Mouse (Mus musculus) myocyte (in vitro differentiated cells): ENCODE measurements around the gene Fcmr.

Source experiments
- CEBPB ChIP-seq: IDR thresholded peaks from 2 replicates; pipeline ENCODE4 v1.6.1; 2011; ENCODE audit warnings: mild to moderate bottlenecking, moderate library complexity; ENCODE audit not compliant: poor library complexity, insufficient read depth, severe bottlenecking
- E2F4 ChIP-seq: IDR thresholded peaks from one replicate; pipeline ENCODE4 v1.6.1; 2011; ENCODE audit warnings: mild to moderate bottlenecking, control low read depth, moderate library complexity; ENCODE audit not compliant: insufficient read depth
- MAX ChIP-seq: IDR thresholded peaks from one replicate; pipeline ENCODE4 v1.6.1; 2011; ENCODE audit warnings: low read depth, mild to moderate bottlenecking, control low read depth
- MYOD1 ChIP-seq, 3 experiments: IDR thresholded peaks; one replicate each; pipeline ENCODE4 v1.6.1; 2011; ENCODE audit warnings: control low read depth in 2 of 3, low read depth in 2 of 3, mild to moderate bottlenecking in 2 of 3, moderate library complexity in 1 of 3; ENCODE audit not compliant: insufficient read length in 2 of 3, control insufficient read depth in 1 of 3
- POLR2A ChIP-seq: IDR thresholded peaks from one replicate; pipeline ENCODE4 v1.6.1; 2011; ENCODE audit warnings: low read depth, mild to moderate bottlenecking, control low read depth, moderate library complexity; ENCODE audit not compliant: insufficient read length
- TCF3 ChIP-seq: IDR thresholded peaks from one replicate; pipeline ENCODE4 v1.6.1; 2011; ENCODE audit warnings: low read depth, control low read depth; ENCODE audit not compliant: insufficient read length
- USF1 ChIP-seq: IDR thresholded peaks from one replicate; pipeline ENCODE4 v1.6.1; 2011; ENCODE audit warnings: low read depth, mild to moderate bottlenecking, control low read depth, moderate library complexity

DNA sequence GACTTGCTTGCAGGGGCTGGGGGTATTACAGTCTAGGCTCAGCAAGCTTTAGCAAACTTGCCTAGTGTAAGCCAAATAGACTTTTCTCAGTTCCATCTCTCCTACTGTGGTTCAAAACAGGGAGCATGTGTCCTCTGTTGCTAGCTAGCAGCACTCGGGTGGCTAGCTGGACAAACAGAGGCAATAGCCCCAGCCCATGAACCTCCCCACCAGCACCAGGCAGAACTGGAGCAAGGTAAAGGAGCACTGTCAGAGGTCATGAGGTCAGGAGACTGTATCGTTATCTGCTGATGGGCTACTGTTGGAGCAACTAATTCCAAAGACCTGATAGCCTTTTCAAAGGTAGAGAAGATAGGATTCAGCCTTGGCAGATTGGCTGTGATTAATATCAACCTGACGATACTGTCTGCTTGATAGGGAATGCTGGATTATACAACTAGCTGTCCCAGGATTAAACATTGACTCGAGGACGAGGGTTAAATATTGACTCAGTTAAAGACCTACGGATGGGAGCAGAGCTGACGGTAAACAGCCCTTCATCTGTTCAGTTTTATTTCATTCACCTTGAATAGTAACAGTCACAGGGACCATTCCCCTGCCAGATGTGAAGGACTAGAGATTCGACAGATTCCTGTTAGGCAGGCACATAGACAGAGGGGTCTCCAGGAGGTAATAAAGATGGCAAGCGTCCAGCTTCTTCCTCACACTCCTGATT is 43.4 kb upstream of the Fcmr start:
- no peak for TF ChIP-seq POLR2A
- TF ChIP-seq CEBPB = no peak
- TF ChIP-seq USF1 = no peak
- TF ChIP-seq E2F4 = no peak
- no peak for TF ChIP-seq MYOD1 (IDR thresholded peaks at IDR 0.05; ENCODE audit: control insufficient read depth in 1 of 3, insufficient read length in 2 of 3, low read depth in 2 of 3)
- TF ChIP-seq TCF3 = no peak
- no peak for TF ChIP-seq MAX
